Comparison of ENCODE assay signal across 19 mouse cellular contexts in genomic region chr6:142682985-142683691, GRCm38 (mm10). TPM values are rescaled to one million over a fixed set of nuclear protein-coding genes. Genes with fewer than 3 reads are reported as not detected.
A peak's percentile ranks its signal among the peaks of the same experiment; 100 is the strongest.
DNase-seq lines count a peak whose midpoint lies in the region; ATAC-seq lines count a peak whose summit lies in the region.
"Had no signal": no experiment of that assay in that cellular context is flagged by ENCODE, and none has a peak within 500 bp of the region (broad histone marks: within the 10 kb centered on the region; RNA-seq: fewer than 3 reads in every experiment).

No protein-coding gene starts in this region.

- H3K4me1 ChIP-seq in heart, embryonic 14.5 days (ENCODE audit: control insufficient read depth in 2 of 2, insufficient read depth in 2 of 2, low read length in 2 of 2), result peaks cover 7 to 16% of the 10 kb centered on the region in 2 experiments
- H3K4me1 ChIP-seq in hindbrain, embryonic 16.5 days (ENCODE audit: control insufficient read depth, insufficient read depth, low read depth, low read length), result no peaks in the 10 kb centered on the region
- H3K4me1 ChIP-seq in hindbrain, embryonic 10.5 days (replicated peaks), result no peaks in the 10 kb centered on the region
- 0 out of 2 replicates have a peak, but pooled peaks cover 2% of the 10 kb centered on the region for H3K4me1 ChIP-seq in intestine, embryonic 15.5 days (replicated peaks)
- H3K4me1 ChIP-seq in limb, embryonic 10.5 days, result no peaks in the 10 kb centered on the region
- H3K4me1 ChIP-seq: embryonic facial prominence, embryonic 15.5 days; megakaryocyte, embryonic 14.5 days; midbrain, embryonic 15.5 days had no signal

- no peak overlapping the region for H3K4me2 ChIP-seq in heart, embryonic 14.5 days (ENCODE audit: low read length)
- no peak overlapping the region for H3K4me2 ChIP-seq in hindbrain, embryonic 16.5 days (ENCODE audit: low read length)
- no peak overlapping the region for H3K4me2 ChIP-seq in intestine, embryonic 15.5 days (replicated peaks)
- H3K4me2 ChIP-seq: embryonic facial prominence, embryonic 15.5 days; liver, embryonic 11.5 days; midbrain, embryonic 15.5 days had no signal

- H3K9ac ChIP-seq in heart, embryonic 14.5 days (ENCODE audit: low read length), result no peak overlapping the region
- no peak overlapping the region for H3K9ac ChIP-seq in hindbrain, embryonic 16.5 days (ENCODE audit: low read depth, low read length)
- H3K9ac ChIP-seq in intestine, embryonic 15.5 days, result no peak overlapping the region
- H3K9ac ChIP-seq: embryonic facial prominence, embryonic 15.5 days; midbrain, embryonic 15.5 days had no signal

- peak overlapping the region; percentile 14 to 17; a peak in 1 of 4 replicates for H3K27ac ChIP-seq in heart, embryonic 14.5 days (replicated peaks in 1 of 2; ENCODE audit: control insufficient read depth in 1 of 2, insufficient read depth in 1 of 2, low read depth in 2 of 2, low read length in 2 of 2)
- peak overlapping the region; percentile 17; the same call in 1 of the 2 replicates for H3K27ac ChIP-seq in hindbrain, embryonic 16.5 days (ENCODE audit: low read depth, low read length)
- H3K27ac ChIP-seq in hindbrain, embryonic 10.5 days, result no peak overlapping the region
- no peak overlapping the region for H3K27ac ChIP-seq in intestine, embryonic 15.5 days
- H3K27ac ChIP-seq in limb, embryonic 10.5 days, result no peak overlapping the region
- H3K27ac ChIP-seq: embryonic facial prominence, embryonic 15.5 days; midbrain, embryonic 15.5 days had no signal

- no peak overlapping the region for H3K4me3 ChIP-seq in heart, embryonic 14.5 days (ENCODE audit: control insufficient read depth in 1 of 2, insufficient read depth in 1 of 2, low read depth in 1 of 2, low read length in 2 of 2)
- no peak overlapping the region for H3K4me3 ChIP-seq in hindbrain, embryonic 16.5 days (ENCODE audit: low read length)
- no peak overlapping the region for H3K4me3 ChIP-seq in hindbrain, embryonic 10.5 days
- H3K4me3 ChIP-seq in intestine, embryonic 15.5 days (replicated peaks), result no peak overlapping the region
- H3K4me3 ChIP-seq in limb, embryonic 10.5 days, result no peak overlapping the region
- H3K4me3 ChIP-seq: embryonic facial prominence, embryonic 15.5 days; megakaryocyte, embryonic 14.5 days; midbrain, embryonic 15.5 days had no signal

- H3K27me3 ChIP-seq in heart, embryonic 14.5 days (ENCODE audit: control insufficient read depth, insufficient read depth, low read length), result no peaks in the 10 kb centered on the region
- H3K27me3 ChIP-seq in hindbrain, embryonic 16.5 days (replicated peaks; ENCODE audit: control insufficient read depth, insufficient read depth, low read length), result no peaks in the 10 kb centered on the region
- no peaks in the 10 kb centered on the region for H3K27me3 ChIP-seq in hindbrain, embryonic 10.5 days (ENCODE audit: insufficient read depth, poor library complexity, severe bottlenecking)
- H3K27me3 ChIP-seq in intestine, embryonic 15.5 days (replicated peaks), result no peaks in the 10 kb centered on the region
- no peaks in the 10 kb centered on the region for H3K27me3 ChIP-seq in limb, embryonic 10.5 days (ENCODE audit: low read depth, poor library complexity, severe bottlenecking)
- H3K27me3 ChIP-seq: embryonic facial prominence, embryonic 15.5 days; megakaryocyte, embryonic 14.5 days; midbrain, embryonic 15.5 days had no signal

- no peaks in the 10 kb centered on the region for H3K9me3 ChIP-seq in heart, embryonic 14.5 days (ENCODE audit: control insufficient read depth, low read length)
- no peaks in the 10 kb centered on the region for H3K9me3 ChIP-seq in hindbrain, embryonic 16.5 days (ENCODE audit: control insufficient read depth, low read length)
- no peaks in the 10 kb centered on the region for H3K9me3 ChIP-seq in hindbrain, embryonic 10.5 days
- H3K9me3 ChIP-seq in intestine, embryonic 15.5 days, result no peaks in the 10 kb centered on the region
- H3K9me3 ChIP-seq in limb, embryonic 10.5 days (replicated peaks), result no peaks in the 10 kb centered on the region
- H3K9me3 ChIP-seq: embryonic facial prominence, embryonic 15.5 days; midbrain, embryonic 15.5 days had no signal

- WGBS in heart, embryonic 14.5 days, result 70% methylated on average over 7 of the region's 7 CpGs
- WGBS in hindbrain, embryonic 16.5 days, result 74% methylated on average over 7 of the region's 7 CpGs
- WGBS in hindbrain, embryonic 10.5 days, result 86% methylated on average over 7 of the region's 7 CpGs
- 64% methylated on average over 7 of the region's 7 CpGs for WGBS in intestine, embryonic 15.5 days
- WGBS in limb, embryonic 10.5 days, result 85% methylated on average over 7 of the region's 7 CpGs

- H3K36me3 ChIP-seq in heart, embryonic 14.5 days (ENCODE audit: control insufficient read depth, insufficient read depth, low read length), result peaks cover 67% of the 10 kb centered on the region
- H3K36me3 ChIP-seq in hindbrain, embryonic 16.5 days (ENCODE audit: control insufficient read depth, insufficient read depth, low read length), result no peaks in the 10 kb centered on the region
- H3K36me3 ChIP-seq in hindbrain, embryonic 10.5 days, result no peaks in the 10 kb centered on the region
- H3K36me3 ChIP-seq in intestine, embryonic 15.5 days, result no peaks in the 10 kb centered on the region
- no peaks in the 10 kb centered on the region for H3K36me3 ChIP-seq in limb, embryonic 10.5 days
- H3K36me3 ChIP-seq: embryonic facial prominence, embryonic 15.5 days; midbrain, embryonic 15.5 days had no signal

- no peak for ATAC-seq in heart, embryonic 14.5 days (ENCODE audit: insufficient number of reproducible peaks, insufficient read depth, low FRiP score, low read depth)
- ATAC-seq in hindbrain, embryonic 16.5 days, result 0 out of 2 replicates have a peak, but pooled peaks have one; percentile 50
- 0 out of 2 replicates have a peak, but pooled peaks have one; percentile 25 for ATAC-seq in intestine, embryonic 15.5 days
- ATAC-seq: midbrain, embryonic 15.5 days had no signal

- intact Hi-C loops in heart, postnatal 10 days (cut with DNase I), result no loop called here

- no peak for DNase-seq in heart, postnatal 10 days
- no peak for DNase-seq in hindbrain, embryonic 10.5 days (ENCODE audit: low spot score)
- peak; percentile 8 for DNase-seq in brain, adult 2 months (ENCODE audit: low read depth, low spot score)
- no peak for DNase-seq in testis, postnatal 14 days (ENCODE audit: low spot score)
- no peak for DNase-seq in limb, embryonic 10.5 days (ENCODE audit: low spot score)
- DNase-seq: cerebellum, adult 2 months; cerebellum, postnatal 36 days; gastrocnemius, postnatal 25 days; heart, postnatal 14 days; kidney, adult 18-20 months; kidney, postnatal 25 days; lung, adult 2 months had no signal

RNA-seq across cellular contexts. Expression of gene Abcc9, which starts 19.0 kb away (rescaled TPM):
- 22.9 and 27.1 TPM in 2 replicates for polyA plus RNA-seq in heart, embryonic 14.5 days (2014; fragmentation: Nextera tagmentation; extraction: Ambion mirVana)
- 100 to 1,000 TPM; 220 to 258 TPM for total RNA-seq in heart, postnatal 10 days (2021)
- 2.8 and 4.3 TPM in 2 replicates for polyA plus RNA-seq in hindbrain, embryonic 16.5 days (2015; fragmentation: Nextera tagmentation; extraction: Ambion mirVana)
- 1.2 and 1.5 TPM in 2 replicates for polyA plus RNA-seq in hindbrain, embryonic 10.5 days (2016; fragmentation: Nextera tagmentation; extraction: Ambion mirVana)
- 9.6 and 10.0 TPM in 2 replicates for polyA plus RNA-seq in intestine, embryonic 15.5 days (2015; fragmentation: Nextera tagmentation; extraction: Ambion mirVana)
- 1.1 and 1.2 TPM in 2 replicates for polyA plus RNA-seq in limb, embryonic 10.5 days (2016; fragmentation: Nextera tagmentation; extraction: Ambion mirVana)

Comparison
In these comparisons a context has a peak if more than half of its experiments do, and no peak if none do; other contexts are left out.
1. H3K27ac ChIP-seq: peak in heart, embryonic 14.5 days (2 of 2) and hindbrain, embryonic 16.5 days (single experiment); none in hindbrain, embryonic 10.5 days (single experiment), intestine, embryonic 15.5 days (single experiment) and limb, embryonic 10.5 days (single experiment).